Mouse (Mus musculus) stomach, postnatal 0 days (tissue): ENCODE results near the gene Gtf2f1.

Experiments
- CTCF ChIP-seq: IDR thresholded peaks from 2 replicates; pipeline ENCODE4 v1.5.1; 2016; ENCODE audit warnings: antibody characterized with exemption, low read depth, mild to moderate bottlenecking, moderate library complexity
- EP300 ChIP-seq: optimal IDR thresholded peaks from 2 replicates; pipeline ENCODE3; 2016; ENCODE audit warnings: antibody characterized with exemption

- TF ChIP-seq CTCF (no peak), EP300 (no peak)
Observed at GRCm38 (mm10) chr17:57020960-57021359, 9.9 kb upstream of the Gtf2f1 start.
